Mouse (Mus musculus) heart, embryonic 11.5 days (tissue): ENCODE measurements around the gene Gab1. TPM values are rescaled to one million over a fixed set of nuclear protein-coding genes. Genes with fewer than 3 reads are reported as not detected.

ENCODE experiments used
- ATAC-seq: fragments of 200-750 bp; cut with Nextera tagmentation; replicated peaks from 2 replicates; pipeline ENCODE4 v1.8.0; 2017; ENCODE audit warnings: moderate library complexity; ENCODE audit not compliant: insufficient number of reproducible peaks, low FRiP score, low TSS enrichment
- H3K27ac ChIP-seq: fragments of 300-500 bp; sonication (generic); 2 replicates; pipeline ENCODE4 v1.5.1; 2014; ENCODE audit warnings: mild to moderate bottlenecking, low read depth, low read length
- H3K27me3 ChIP-seq: fragments of 300-500 bp; sonication (generic); 2 replicates; pipeline ENCODE4 v1.6.1; 2014; ENCODE audit warnings: mild to moderate bottlenecking, low read length, mixed read lengths; ENCODE audit not compliant: control insufficient read depth, insufficient read depth
- H3K36me3 ChIP-seq: fragments of 300-500 bp; sonication (generic); 2 replicates; pipeline ENCODE4 v1.6.1; 2014; ENCODE audit warnings: mild to moderate bottlenecking, low read length, moderate library complexity, mixed read lengths; ENCODE audit not compliant: control insufficient read depth, insufficient read depth
- H3K4me1 ChIP-seq: fragments of 300-500 bp; sonication (generic); 2 replicates; pipeline ENCODE4 v1.6.1; 2014; ENCODE audit warnings: low read length; ENCODE audit not compliant: control insufficient read depth, insufficient read depth
- H3K4me2 ChIP-seq: fragments of 300-500 bp; sonication (generic); 2 replicates; pipeline ENCODE4 v1.6.1; 2014; ENCODE audit warnings: mild to moderate bottlenecking, moderate library complexity
- H3K4me3 ChIP-seq: fragments of 300-500 bp; sonication (generic); 2 replicates; pipeline ENCODE4 v1.5.1; 2014; ENCODE audit warnings: low read depth, low read length
- H3K9ac ChIP-seq: fragments of 300-500 bp; sonication (generic); 2 replicates; pipeline ENCODE4 v1.6.1; 2014; ENCODE audit warnings: mild to moderate bottlenecking, low read depth, low read length, moderate library complexity
- H3K9me3 ChIP-seq: fragments of 300-500 bp; sonication (generic); replicated peaks from 2 replicates; pipeline ENCODE4 v1.6.1; 2016; ENCODE audit warnings: low read length; ENCODE audit not compliant: control insufficient read depth
- WGBS: fragments of 180-500 bp; shearing (Covaris S2); extraction: QIAGEN DNeasy Blood & Tissue Kit; methylation state at CpG from one replicate; pipeline ENCODE4 v1.1.7; 2014; ENCODE audit not compliant: insufficient replicate concordance; 5-methylcytosine and 5-hydroxymethylcytosine counted together
- polyA plus RNA-seq: library from polyadenylated mRNA; unstranded; fragments of >200 nt; fragmentation: Nextera tagmentation; extraction: Ambion mirVana; gene quantifications from 2 replicates; pipeline ENCODE4 v1.2.1, GENCODE M21; 2014

Gene Gab1
- polyA plus RNA-seq, 1 experiment from 2014 or later = 35.0 TPM

DNA sequence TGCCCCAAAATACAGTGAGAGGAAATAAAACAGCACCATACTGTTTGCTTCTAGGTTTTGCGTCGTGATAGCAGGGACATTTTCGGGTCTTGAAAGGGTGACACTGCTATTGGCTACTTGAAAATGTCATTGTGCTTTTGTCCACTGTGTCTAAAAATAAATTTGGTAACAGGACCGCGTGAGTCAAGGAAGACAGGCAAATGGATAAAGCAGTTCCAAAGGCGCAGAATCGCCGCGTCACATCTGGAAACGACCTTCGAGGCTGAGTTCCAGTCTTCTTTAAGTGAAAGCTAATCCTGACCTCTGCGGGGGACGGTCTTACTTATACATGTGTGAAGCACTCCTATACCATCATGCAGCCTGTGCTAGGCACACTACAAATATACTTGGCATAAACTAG is 35.0 kb downstream of the Gab1 start:
- Histone ChIP-seq H3K4me3 (no peak overlapping the region), H3K4me2 (peak overlapping the region; percentile 40), H3K36me3 (no peaks in the 10 kb centered on the region), H3K27me3 (no peaks in the 10 kb centered on the region), H3K27ac (peak overlapping the region; percentile 82), H3K4me1 (peaks cover 34% of the 10 kb centered on the region), H3K9me3 (no peaks in the 10 kb centered on the region), H3K9ac (no peak overlapping the region; the same call in 1 of the 2 replicates)
- no peak for ATAC-seq
- WGBS = 55% methylated on average over 13 of the region's 13 CpGs

DNA sequence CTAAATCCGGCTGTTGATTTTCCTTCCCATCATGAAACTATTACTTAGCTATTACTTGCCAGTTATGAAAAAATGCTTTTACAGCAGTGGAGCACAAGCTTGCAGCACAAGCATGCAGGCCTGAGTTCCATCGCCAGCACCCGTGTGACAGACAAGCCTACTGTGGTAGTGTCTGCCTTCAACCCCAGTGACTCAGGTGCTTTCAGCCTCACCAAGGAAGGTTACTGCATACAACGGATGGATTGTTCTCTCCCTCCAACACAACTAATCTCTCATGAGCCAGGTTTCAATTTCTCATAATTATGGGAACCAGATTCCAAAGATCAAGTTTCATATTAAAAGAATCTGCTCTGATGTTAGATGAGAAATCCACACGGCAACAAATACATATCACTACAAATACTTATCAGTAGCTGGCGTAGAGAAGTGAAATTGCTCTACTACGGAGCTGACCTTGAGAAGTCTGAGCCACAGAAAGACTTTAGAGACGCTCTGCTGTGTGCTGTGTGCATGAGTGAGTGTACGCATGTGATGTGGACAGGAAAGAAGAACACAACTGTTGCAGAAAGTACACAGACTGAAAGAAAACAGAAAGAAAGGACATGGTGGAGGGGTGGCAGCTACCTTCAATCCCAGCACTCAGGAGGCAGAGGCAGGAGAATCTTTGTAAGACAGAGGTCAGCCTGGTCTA is 36.4 kb downstream of the Gab1 start:
- no peaks in the 10 kb centered on the region for H3K36me3 ChIP-seq
- no peak overlapping the region for H3K4me2 ChIP-seq
- no peaks in the 10 kb centered on the region for H3K27me3 ChIP-seq
- peaks cover 28% of the 10 kb centered on the region for H3K4me1 ChIP-seq
- H3K27ac ChIP-seq = peak overlapping the region; percentile 82
- no peak overlapping the region for H3K9ac ChIP-seq
- no peak for ATAC-seq
- WGBS = 58% methylated on average over 9 of the region's 9 CpGs
- H3K4me3 ChIP-seq = no peak overlapping the region
- H3K9me3 ChIP-seq = no peaks in the 10 kb centered on the region

DNA sequence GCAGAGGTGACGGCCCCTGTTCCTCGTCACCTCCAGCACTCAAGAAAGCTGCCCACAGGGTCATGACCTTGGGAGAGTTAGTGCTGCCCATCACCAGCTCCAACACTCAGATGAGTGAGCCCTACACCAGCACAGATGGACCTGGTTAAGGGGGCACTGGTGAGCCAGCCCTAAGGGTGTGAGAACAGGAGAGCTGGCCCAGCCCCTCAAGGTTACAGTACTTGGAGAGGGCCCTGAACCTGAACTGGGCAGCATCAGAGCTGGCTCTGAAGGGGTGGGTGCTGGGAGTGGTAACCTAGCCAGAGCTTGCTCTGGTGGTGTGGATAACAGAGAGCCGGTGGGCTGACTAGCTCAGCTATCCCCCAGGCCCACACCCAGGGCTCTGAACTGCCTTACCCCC is 37.8 kb downstream of the Gab1 start:
- Histone ChIP-seq H3K4me2 (no peak overlapping the region), H3K4me1 (peaks cover 26% of the 10 kb centered on the region), H3K9me3 (no peaks in the 10 kb centered on the region), H3K4me3 (no peak overlapping the region), H3K27ac (no peak overlapping the region), H3K9ac (no peak overlapping the region), H3K36me3 (no peaks in the 10 kb centered on the region), H3K27me3 (no peaks in the 10 kb centered on the region)
- no peak for ATAC-seq
- WGBS = 72% methylated on average over 3 of the region's 3 CpGs

DNA sequence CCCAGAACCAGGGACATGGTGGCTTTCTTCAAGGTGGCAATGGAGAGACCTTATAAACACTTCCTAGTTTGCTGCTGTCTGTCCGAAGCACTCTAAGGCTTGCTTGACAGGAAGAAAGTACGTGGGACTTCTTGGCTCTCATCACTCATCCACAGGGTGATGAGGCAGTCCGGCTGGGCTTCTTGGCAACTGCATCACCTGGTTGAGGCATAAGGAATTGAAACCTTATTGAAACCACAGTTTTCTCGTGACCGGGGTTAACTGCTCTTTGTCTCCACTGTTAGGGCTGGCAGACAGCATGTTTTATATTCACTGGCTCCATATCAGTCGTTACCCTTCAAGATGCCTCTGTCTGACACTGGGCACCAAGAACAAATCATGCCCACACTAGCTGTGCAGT is 40.2 kb downstream of the Gab1 start:
- ATAC-seq = no peak
- Histone ChIP-seq H3K4me1 (peaks cover 19% of the 10 kb centered on the region), H3K27me3 (no peaks in the 10 kb centered on the region), H3K36me3 (no peaks in the 10 kb centered on the region), H3K4me2 (no peak overlapping the region), H3K27ac (no peak overlapping the region), H3K9me3 (no peaks in the 10 kb centered on the region), H3K4me3 (no peak overlapping the region), H3K9ac (no peak overlapping the region)
- 78% methylated on average over 6 of the region's 6 CpGs for WGBS

DNA sequence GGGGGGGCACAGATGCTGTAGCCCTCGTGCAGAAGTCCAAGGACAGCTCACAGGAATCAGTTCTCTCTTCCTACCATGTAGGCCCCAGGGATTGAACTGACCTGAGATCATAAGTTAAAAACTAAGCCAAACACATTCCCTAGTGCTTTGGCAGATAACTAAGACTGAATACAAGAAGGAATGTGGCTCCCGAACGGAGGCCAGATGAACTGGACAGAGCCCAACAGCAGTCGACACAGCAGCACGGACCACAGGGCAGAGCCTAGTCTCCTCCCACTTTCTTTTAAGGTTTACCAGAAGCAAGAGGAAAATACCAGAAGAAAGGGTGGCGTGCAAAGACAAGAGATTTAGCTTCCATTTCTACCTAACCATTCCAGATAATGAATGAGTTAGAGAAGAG is 42.1 kb downstream of the Gab1 start:
- Histone ChIP-seq H3K9me3 (no peaks in the 10 kb centered on the region), H3K27me3 (no peaks in the 10 kb centered on the region), H3K4me3 (no peak overlapping the region), H3K9ac (0 out of 2 replicates have a peak overlapping the region, but pooled peaks have one; percentile 30), H3K36me3 (no peaks in the 10 kb centered on the region), H3K4me2 (0 out of 2 replicates have a peak overlapping the region, but pooled peaks have one; percentile 3), H3K4me1 (peaks cover 34% of the 10 kb centered on the region), H3K27ac (peak overlapping the region; percentile 70)
- 25% methylated on average over 6 of the region's 6 CpGs for WGBS
- ATAC-seq = no peak

DNA sequence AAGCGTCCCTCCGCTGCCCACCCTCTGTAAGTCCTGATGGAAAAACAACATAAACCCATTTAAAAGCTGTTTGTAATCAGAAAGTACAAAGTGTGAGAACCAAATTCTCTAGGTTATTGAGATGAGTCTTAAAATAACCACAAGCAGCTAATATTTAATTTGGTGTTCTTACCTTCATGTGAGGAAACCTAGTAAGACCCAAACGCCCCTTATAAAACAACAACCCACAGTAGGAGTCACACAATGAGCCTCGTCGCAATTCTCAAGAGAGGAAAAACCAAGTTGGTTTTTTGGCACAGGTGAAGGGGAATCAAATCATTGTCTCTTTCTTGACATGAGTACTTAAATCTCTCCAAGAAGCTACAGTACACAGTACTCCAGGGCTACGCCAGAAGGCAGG is 44.9 kb downstream of the Gab1 start:
- H3K9ac ChIP-seq = no peak overlapping the region
- H3K4me3 ChIP-seq = no peak overlapping the region
- no peaks in the 10 kb centered on the region for H3K9me3 ChIP-seq
- no peak for ATAC-seq
- WGBS = 86% methylated on average over 6 of the region's 6 CpGs
- H3K4me2 ChIP-seq = no peak overlapping the region
- peaks cover 35% of the 10 kb centered on the region for H3K4me1 ChIP-seq
- H3K36me3 ChIP-seq = no peaks in the 10 kb centered on the region
- no peak overlapping the region for H3K27ac ChIP-seq
- no peaks in the 10 kb centered on the region for H3K27me3 ChIP-seq

DNA sequence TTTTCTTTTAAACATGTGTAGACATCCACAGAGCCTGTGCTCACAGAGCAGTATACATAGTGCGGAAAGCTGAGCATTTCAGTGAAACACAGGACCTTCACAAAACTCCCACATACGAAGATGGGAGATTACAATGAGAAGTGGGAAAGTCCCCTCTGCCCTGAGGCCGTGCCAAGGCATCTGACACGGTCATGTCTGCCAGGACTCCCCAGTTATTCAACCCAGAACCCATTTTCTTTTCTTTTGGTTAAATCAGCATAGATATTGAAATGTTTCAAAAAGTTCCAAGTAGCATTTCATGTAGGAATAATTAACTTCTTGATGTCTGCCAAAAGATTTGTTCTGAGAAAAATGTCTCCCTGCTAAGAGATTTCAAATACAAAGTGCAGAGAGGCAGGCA is 45.9 kb downstream of the Gab1 start:
- Histone ChIP-seq H3K4me1 (peaks cover 35% of the 10 kb centered on the region), H3K4me2 (no peak overlapping the region), H3K9me3 (no peaks in the 10 kb centered on the region), H3K4me3 (no peak overlapping the region), H3K36me3 (no peaks in the 10 kb centered on the region), H3K27ac (no peak overlapping the region), H3K9ac (no peak overlapping the region), H3K27me3 (no peaks in the 10 kb centered on the region)
- ATAC-seq = no peak
- WGBS = 71% methylated on average over 4 of the region's 4 CpGs

DNA sequence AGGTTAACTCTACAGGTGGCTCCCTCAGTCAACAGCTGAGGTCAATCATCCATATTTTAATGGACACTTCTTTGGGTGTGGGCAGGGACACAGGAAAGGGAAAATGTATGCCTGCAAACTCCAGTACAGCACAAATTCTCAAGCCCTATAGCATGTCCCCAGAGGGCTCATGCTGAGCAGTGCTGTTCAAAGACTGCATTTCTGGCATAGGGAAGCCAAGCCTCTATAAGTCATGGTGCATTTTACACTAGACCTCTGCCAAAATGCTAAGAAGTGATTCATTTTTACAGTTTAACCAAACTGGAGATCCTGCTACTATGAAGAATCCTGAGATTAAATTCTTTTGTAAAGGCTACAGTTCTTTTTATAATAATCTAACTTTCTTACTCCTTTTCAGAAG is 47.8 kb downstream of the Gab1 start:
- no peak overlapping the region for H3K4me2 ChIP-seq
- no peak for ATAC-seq
- no peak overlapping the region for H3K4me3 ChIP-seq
- H3K4me1 ChIP-seq = peaks cover 35% of the 10 kb centered on the region
- H3K36me3 ChIP-seq = no peaks in the 10 kb centered on the region
- no peaks in the 10 kb centered on the region for H3K27me3 ChIP-seq
- H3K27ac ChIP-seq = no peak overlapping the region
- no peaks in the 10 kb centered on the region for H3K9me3 ChIP-seq
- no peak overlapping the region for H3K9ac ChIP-seq

DNA sequence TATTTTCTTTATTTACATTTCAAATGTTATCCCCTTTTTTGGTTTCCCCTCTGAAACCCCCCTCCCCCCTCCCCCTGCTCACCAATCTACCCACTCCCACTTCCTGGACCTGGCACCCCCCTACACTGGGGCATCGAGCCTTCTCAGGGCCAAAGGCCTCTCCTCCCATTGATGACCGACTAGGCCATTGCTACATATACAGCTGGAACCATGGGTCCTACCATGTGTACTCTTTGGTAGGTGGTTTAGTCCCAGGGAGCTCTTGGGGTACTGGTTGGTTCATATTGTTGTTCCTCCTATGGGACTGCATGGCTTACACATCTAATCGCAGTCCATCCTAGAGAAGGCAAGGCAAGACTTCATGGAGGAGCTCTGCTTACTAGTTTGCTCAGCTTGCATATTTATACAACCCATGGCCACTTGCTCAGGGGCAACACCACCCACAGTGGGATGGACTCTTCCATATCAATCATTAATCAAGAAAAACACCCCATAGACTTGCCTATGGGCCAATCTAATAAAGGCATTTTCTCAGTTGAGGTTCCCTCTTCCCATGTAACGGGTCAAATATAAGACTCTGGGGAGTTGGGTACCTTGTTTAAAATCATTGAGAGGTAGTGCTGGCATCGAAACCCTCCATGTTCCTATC is 48.3 kb downstream of the Gab1 start:
- H3K36me3 ChIP-seq = no peaks in the 10 kb centered on the region
- no peak overlapping the region for H3K4me3 ChIP-seq
- H3K9ac ChIP-seq = no peak overlapping the region
- no peak overlapping the region for H3K27ac ChIP-seq
- ATAC-seq = no peak
- WGBS = 94% methylated on average over 5 of the region's 5 CpGs
- no peaks in the 10 kb centered on the region for H3K27me3 ChIP-seq
- H3K4me2 ChIP-seq = no peak overlapping the region
- H3K4me1 ChIP-seq = peaks cover 35% of the 10 kb centered on the region
- no peaks in the 10 kb centered on the region for H3K9me3 ChIP-seq
